Mouse (Mus musculus): Measurements from ENCODE around the gene Pgf. TPM values are rescaled to one million over a fixed set of nuclear protein-coding genes. Genes with fewer than 3 reads are reported as not detected.
"Not testable (repeated sequence)": the region's sequence is repeated elsewhere in the genome, so short reads cannot be mapped to it uniquely, and the experiment has no call there.

The Pgf gene
- polyA plus RNA-seq, 2 experiments, result 10.3 to 14.6 TPM

- Histone ChIP-seq H3K9me3 (ENCODE audit: control insufficient read depth, low read length) (no peaks in the 10 kb centered on the region), H3K9ac (ENCODE audit: low read depth, low read length, severe bottlenecking) (no peak overlapping the region), H3K4me3 (replicated peaks; ENCODE audit: low read length) (0 out of 2 replicates have a peak overlapping the region, but pooled peaks have one; percentile 15), H3K27me3 (ENCODE audit: control insufficient read depth, insufficient read depth, low read length) (peaks cover 16% of the 10 kb centered on the region; the same call in 1 of the 2 replicates), H3K4me1 (ENCODE audit: control insufficient read depth, insufficient read depth, low read length) (no peaks in the 10 kb centered on the region), H3K36me3 (ENCODE audit: control insufficient read depth, insufficient read depth, low read length) (no peaks in the 10 kb centered on the region), H3K27ac (replicated peaks; ENCODE audit: low read depth, low read length) (no peak overlapping the region), H3K4me2 (replicated peaks; ENCODE audit: low read depth, low read length, severe bottlenecking) (peak overlapping the region; percentile 25; the same call in 1 of the 2 replicates)
- DNase-seq (ENCODE audit: low spot score) (no peak), ATAC-seq (ENCODE audit: low FRiP score, low read depth) (no peak)
- 15% methylated on average over 19 of the region's 20 CpGs for WGBS
- no peak for TF ChIP-seq POLR2A (IDR thresholded peaks at IDR 0.05; ENCODE audit: borderline replicate concordance, extremely low read depth, insufficient read depth, insufficient read length)
These were observed 27.1 kb downstream of the Pgf start for GRCm38 (mm10) chr12:85150321-85151001.

DNA sequence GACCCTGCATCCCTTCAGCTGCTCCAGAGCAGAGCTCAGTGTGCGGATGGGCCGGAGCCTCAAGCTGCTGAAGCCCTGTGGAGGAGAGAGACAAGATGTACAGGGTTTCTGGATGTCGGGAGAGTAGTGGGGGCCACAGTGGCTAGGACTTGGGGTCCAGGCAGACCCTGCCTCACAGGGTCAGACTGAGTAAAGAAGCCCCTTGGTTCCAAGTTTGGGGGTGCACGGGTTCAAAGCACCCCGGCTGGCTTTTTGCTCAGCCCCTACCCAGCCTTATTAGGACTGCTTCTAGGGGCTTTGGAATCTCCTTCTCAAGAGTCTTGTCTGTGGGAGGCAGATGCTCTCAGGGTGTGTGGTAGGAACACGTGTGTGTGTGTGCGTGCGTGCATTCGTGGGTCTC is 30.7 kb downstream of the Pgf start:
- H3K36me3 ChIP-seq (ENCODE audit: control insufficient read depth, insufficient read depth, low read length), result no peaks in the 10 kb centered on the region
- no peak for TF ChIP-seq POLR2A (IDR thresholded peaks at IDR 0.05; ENCODE audit: borderline replicate concordance, extremely low read depth, insufficient read depth, insufficient read length)
- H3K27me3 ChIP-seq (ENCODE audit: control insufficient read depth, insufficient read depth, low read length), result peaks cover 16% of the 10 kb centered on the region; the same call in 1 of the 2 replicates
- no peak for ATAC-seq (ENCODE audit: low FRiP score, low read depth)
- H3K4me3 ChIP-seq (replicated peaks; ENCODE audit: low read length), result no peak overlapping the region
- H3K27ac ChIP-seq (replicated peaks; ENCODE audit: low read depth, low read length), result no peak overlapping the region
- no peak for DNase-seq (ENCODE audit: low spot score)
- no peaks in the 10 kb centered on the region for H3K9me3 ChIP-seq (ENCODE audit: control insufficient read depth, low read length)
- no peaks in the 10 kb centered on the region for H3K4me1 ChIP-seq (ENCODE audit: control insufficient read depth, insufficient read depth, low read length)
- H3K4me2 ChIP-seq (replicated peaks; ENCODE audit: low read depth, low read length, severe bottlenecking), result no peak overlapping the region
- H3K9ac ChIP-seq (ENCODE audit: low read depth, low read length, severe bottlenecking), result no peak overlapping the region
- 81% methylated on average over 9 of the region's 9 CpGs for WGBS

- Histone ChIP-seq H3K27me3 (ENCODE audit: control insufficient read depth, insufficient read depth, low read length) (peaks cover 12% of the 10 kb centered on the region; the same call in 1 of the 2 replicates), H3K4me3 (replicated peaks; ENCODE audit: low read length) (no peak overlapping the region), H3K9ac (ENCODE audit: low read depth, low read length, severe bottlenecking) (no peak overlapping the region), H3K4me2 (replicated peaks; ENCODE audit: low read depth, low read length, severe bottlenecking) (no peak overlapping the region), H3K27ac (replicated peaks; ENCODE audit: low read depth, low read length) (no peak overlapping the region), H3K36me3 (ENCODE audit: control insufficient read depth, insufficient read depth, low read length) (no peaks in the 10 kb centered on the region), H3K9me3 (ENCODE audit: control insufficient read depth, low read length) (no peaks in the 10 kb centered on the region), H3K4me1 (ENCODE audit: control insufficient read depth, insufficient read depth, low read length) (no peaks in the 10 kb centered on the region)
- DNase-seq (ENCODE audit: low spot score) (no peak), ATAC-seq (ENCODE audit: low FRiP score, low read depth) (no peak)
- 34% methylated on average over 8 of the region's 11 CpGs for WGBS
- TF ChIP-seq POLR2A (IDR thresholded peaks at IDR 0.05; ENCODE audit: borderline replicate concordance, extremely low read depth, insufficient read depth, insufficient read length), result no peak
These were observed 31.2 kb downstream of the Pgf start for GRCm38 (mm10) chr12:85146355-85146754.

GRCm38 (mm10) chr12:85145630-85146029 is 32.0 kb downstream of the Pgf start:
- H3K27ac ChIP-seq (replicated peaks; ENCODE audit: low read depth, low read length), result no peak overlapping the region; the same call in 1 of the 2 replicates
- ATAC-seq (ENCODE audit: low FRiP score, low read depth) (peak; percentile 81), DNase-seq (ENCODE audit: low spot score) (peak; percentile 64)
- 62% methylated on average over 9 of the region's 9 CpGs for WGBS
- no peak for TF ChIP-seq POLR2A (IDR thresholded peaks at IDR 0.05; ENCODE audit: borderline replicate concordance, extremely low read depth, insufficient read depth, insufficient read length)
- H3K4me1 ChIP-seq (ENCODE audit: control insufficient read depth, insufficient read depth, low read length), result no peaks in the 10 kb centered on the region
- no peak overlapping the region for H3K9ac ChIP-seq (ENCODE audit: low read depth, low read length, severe bottlenecking)
- no peaks in the 10 kb centered on the region for H3K9me3 ChIP-seq (ENCODE audit: control insufficient read depth, low read length)
- no peak overlapping the region for H3K4me2 ChIP-seq (replicated peaks; ENCODE audit: low read depth, low read length, severe bottlenecking)
- peaks cover 5% of the 10 kb centered on the region; the same call in 1 of the 2 replicates for H3K27me3 ChIP-seq (ENCODE audit: control insufficient read depth, insufficient read depth, low read length)
- no peak overlapping the region for H3K4me3 ChIP-seq (replicated peaks; ENCODE audit: low read length)
- no peaks in the 10 kb centered on the region for H3K36me3 ChIP-seq (ENCODE audit: control insufficient read depth, insufficient read depth, low read length)

DNA sequence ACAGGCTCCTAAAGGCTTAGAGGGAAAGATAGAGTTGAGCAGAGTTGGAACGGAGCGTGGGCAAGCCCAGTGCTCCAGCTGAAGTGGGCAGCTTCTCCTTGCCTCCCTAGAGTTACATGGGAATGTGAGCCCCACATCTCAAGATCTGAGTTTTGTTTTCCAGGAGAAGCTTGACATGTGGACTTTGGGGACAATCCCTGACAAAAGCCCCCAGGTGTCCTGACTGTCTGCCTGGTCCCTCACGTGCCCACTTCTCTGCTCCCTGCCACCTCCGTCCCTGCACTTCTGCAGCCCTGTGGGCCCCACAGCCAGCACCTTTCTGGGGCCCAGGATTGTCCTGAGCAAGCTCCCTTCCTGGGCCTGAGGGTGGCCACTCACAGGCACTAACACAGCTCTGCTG is 32.8 kb downstream of the Pgf start:
- H3K27me3 ChIP-seq (ENCODE audit: control insufficient read depth, insufficient read depth, low read length), result no peaks in the 10 kb centered on the region
- 88% methylated on average over 4 of the region's 4 CpGs for WGBS
- H3K9me3 ChIP-seq (ENCODE audit: control insufficient read depth, low read length), result no peaks in the 10 kb centered on the region
- H3K4me3 ChIP-seq (replicated peaks; ENCODE audit: low read length), result no peak overlapping the region
- no peaks in the 10 kb centered on the region for H3K36me3 ChIP-seq (ENCODE audit: control insufficient read depth, insufficient read depth, low read length)
- no peak for TF ChIP-seq POLR2A (IDR thresholded peaks at IDR 0.05; ENCODE audit: borderline replicate concordance, extremely low read depth, insufficient read depth, insufficient read length)
- no peak overlapping the region for H3K9ac ChIP-seq (ENCODE audit: low read depth, low read length, severe bottlenecking)
- ATAC-seq (ENCODE audit: low FRiP score, low read depth) (no peak), DNase-seq (ENCODE audit: low spot score) (no peak)
- H3K4me1 ChIP-seq (ENCODE audit: control insufficient read depth, insufficient read depth, low read length), result no peaks in the 10 kb centered on the region
- no peak overlapping the region for H3K27ac ChIP-seq (replicated peaks; ENCODE audit: low read depth, low read length)
- no peak overlapping the region for H3K4me2 ChIP-seq (replicated peaks; ENCODE audit: low read depth, low read length, severe bottlenecking)

DNA sequence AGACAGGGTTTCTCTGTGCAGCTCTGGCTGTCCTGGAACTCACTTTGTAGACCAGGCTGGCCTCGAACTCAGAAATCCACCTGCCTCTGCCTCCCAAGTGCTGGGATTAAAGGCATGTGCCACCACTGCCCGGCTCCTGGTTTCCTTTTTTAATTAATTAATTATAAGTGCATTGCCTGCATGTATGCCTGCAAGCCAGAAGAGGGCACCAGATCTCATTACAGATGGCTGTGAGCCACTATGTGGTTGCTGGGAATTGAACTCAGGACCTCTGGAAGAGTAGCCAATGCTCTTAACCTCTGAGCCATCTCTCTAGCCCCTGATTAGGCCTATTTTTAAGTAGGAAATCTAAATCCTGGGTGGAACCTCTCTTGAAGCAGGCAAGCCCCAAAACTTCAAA is 33.3 kb downstream of the Pgf start:
- DNase-seq (ENCODE audit: low spot score); H3K27me3 ChIP-seq (ENCODE audit: control insufficient read depth, insufficient read depth, low read length); ATAC-seq (ENCODE audit: low FRiP score, low read depth); H3K4me2 ChIP-seq (replicated peaks; ENCODE audit: low read depth, low read length, severe bottlenecking); H3K9ac ChIP-seq (ENCODE audit: low read depth, low read length, severe bottlenecking); H3K4me3 ChIP-seq (replicated peaks; ENCODE audit: low read length); H3K36me3 ChIP-seq (ENCODE audit: control insufficient read depth, insufficient read depth, low read length); H3K27ac ChIP-seq (replicated peaks; ENCODE audit: low read depth, low read length); H3K9me3 ChIP-seq (ENCODE audit: control insufficient read depth, low read length); H3K4me1 ChIP-seq (ENCODE audit: control insufficient read depth, insufficient read depth, low read length): not testable (repeated sequence)
- 56% methylated on average over 2 of the region's 2 CpGs for WGBS
